Mouse (Mus musculus): ENCODE measurements around the gene Gm42517. TPM values are rescaled to one million over a fixed set of nuclear protein-coding genes. Genes with fewer than 3 reads are reported as not detected.

Gene Gm42517
- polyA plus RNA-seq (2012; fragmentation: generic; extraction: Trizol), result 1.1 TPM

DNA sequence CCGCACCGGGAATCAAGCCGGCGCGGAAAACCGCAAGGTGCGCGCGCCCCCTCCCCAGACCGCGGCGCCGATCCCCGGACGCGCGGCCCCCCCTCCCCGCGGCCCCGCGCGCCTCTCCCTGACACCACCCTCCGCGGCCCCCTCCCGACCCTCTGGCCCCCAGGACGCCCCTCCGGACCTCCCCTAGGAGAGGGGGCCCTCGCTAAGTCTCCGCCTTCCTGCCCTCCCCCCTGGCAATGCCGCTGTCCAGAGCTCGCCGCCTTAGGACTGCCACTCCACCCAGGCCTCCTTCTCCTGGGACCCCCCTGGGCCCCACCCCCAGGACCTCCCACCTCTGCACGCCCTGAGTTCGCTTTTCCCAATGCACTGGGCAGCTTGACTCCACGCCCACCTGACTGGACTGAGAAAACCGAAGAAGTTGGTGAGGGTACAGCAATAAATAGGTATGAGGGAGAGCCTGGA lies at the start of gene Gm42517:
Gene Gm42517 (minus strand): TSS at position 52 of the 462 bp plus-strand sequence.
- no peaks in the 10 kb centered on the region for H3K79me2 ChIP-seq (ENCODE audit: control insufficient read depth, insufficient read depth)
- H3K4me3 ChIP-seq, result peak within 1 kb of the TSS; percentile 10
- H3K36me3 ChIP-seq (ENCODE audit: control insufficient read depth, insufficient read depth), result no peaks in the 10 kb centered on the region
- peak within 1 kb of the TSS; percentile 17 for H3ac ChIP-seq (ENCODE audit: control insufficient read depth, insufficient read length)
- H3K4me2 ChIP-seq (ENCODE audit: low read depth), result peak within 1 kb of the TSS; percentile 95
- H3K27me3 ChIP-seq (ENCODE audit: control insufficient read depth, insufficient read depth, insufficient read length), result peaks cover 43% of the 10 kb centered on the region
- no peak for TF ChIP-seq MAX (IDR thresholded peaks at IDR 0.05; ENCODE audit: low read depth)
- no peak for TF ChIP-seq POLR2AphosphoS2 (IDR thresholded peaks at IDR 0.05; ENCODE audit: insufficient read length, low read depth)
- no peak for TF ChIP-seq MYOD1 (IDR thresholded peaks at IDR 0.05; ENCODE audit: control insufficient read depth in 1 of 3, insufficient read length in 2 of 3, low read depth in 2 of 3)
- no peak for TF ChIP-seq TCF12 (IDR thresholded peaks at IDR 0.05; ENCODE audit: insufficient read depth, poor library complexity, severe bottlenecking)

DNA sequence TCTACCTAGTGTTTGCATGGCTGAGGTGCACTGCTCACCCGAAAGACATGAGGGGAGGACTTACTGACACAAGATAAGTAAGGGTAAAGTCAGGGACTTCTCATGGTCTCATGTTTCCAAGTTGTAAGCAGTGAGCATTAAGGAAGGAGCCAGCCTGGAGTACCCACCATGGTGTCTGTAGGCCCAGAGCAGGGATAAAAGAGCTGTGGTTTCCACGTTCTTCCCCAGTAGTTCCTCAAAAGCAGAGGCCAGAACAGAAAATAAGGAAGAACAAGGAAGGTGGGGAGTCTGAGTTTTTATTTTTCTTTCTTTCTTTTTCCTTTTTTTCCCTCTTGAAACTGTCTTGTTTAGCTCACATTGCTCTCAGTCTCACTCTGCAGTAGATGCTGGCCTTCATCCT lies 47.0 kb upstream of the Gm42517 start:
- Histone ChIP-seq H3K36me3 (ENCODE audit: control insufficient read depth, insufficient read depth) (no peaks in the 10 kb centered on the region), H3K4me3 (no peak overlapping the region), H3ac (ENCODE audit: control insufficient read depth, insufficient read length) (no peak overlapping the region), H3K4me2 (ENCODE audit: low read depth) (no peak overlapping the region), H3K27me3 (ENCODE audit: control insufficient read depth, insufficient read depth, insufficient read length) (no peaks in the 10 kb centered on the region), H3K79me2 (ENCODE audit: control insufficient read depth, insufficient read depth) (no peaks in the 10 kb centered on the region)
- TF ChIP-seq USF1 (IDR thresholded peaks at IDR 0.05; ENCODE audit: low read depth), result no peak
- no peak for TF ChIP-seq POLR2AphosphoS2 (IDR thresholded peaks at IDR 0.05; ENCODE audit: insufficient read length, low read depth)
- TF ChIP-seq CEBPB (IDR thresholded peaks at IDR 0.05; ENCODE audit: insufficient read depth, poor library complexity, severe bottlenecking), result no peak
- no peak for TF ChIP-seq TCF3 (IDR thresholded peaks at IDR 0.05; ENCODE audit: insufficient read length, low read depth)
- no peak for TF ChIP-seq E2F4 (IDR thresholded peaks at IDR 0.05; ENCODE audit: insufficient read depth)
- no peak for TF ChIP-seq TCF12 (IDR thresholded peaks at IDR 0.05; ENCODE audit: insufficient read depth, poor library complexity, severe bottlenecking)
- TF ChIP-seq POLR2A (IDR thresholded peaks at IDR 0.05; ENCODE audit: insufficient read length, low read depth), result no peak
- no peak for TF ChIP-seq MYOD1 (IDR thresholded peaks at IDR 0.05; ENCODE audit: control insufficient read depth in 1 of 3, insufficient read length in 2 of 3, low read depth in 2 of 3)
- TF ChIP-seq MYOG (IDR thresholded peaks at IDR 0.05; ENCODE audit: control insufficient read depth in 1 of 3, insufficient read depth in 1 of 3, insufficient read length in 2 of 3, low read depth in 2 of 3), result no peak
- no peak for TF ChIP-seq SRF (IDR thresholded peaks at IDR 0.05; ENCODE audit: control insufficient read depth, insufficient read length, low read depth)
- no peak for TF ChIP-seq REST (IDR thresholded peaks at IDR 0.05; ENCODE audit: insufficient read depth, insufficient read length)
- TF ChIP-seq MAX (IDR thresholded peaks at IDR 0.05; ENCODE audit: low read depth), result no peak

GRCm38 (mm10) chr5:108406977-108407376 lies 39.3 kb upstream of the Gm42517 start:
- Histone ChIP-seq H3K36me3 (ENCODE audit: control insufficient read depth, insufficient read depth) (no peaks in the 10 kb centered on the region), H3K4me3 (no peak overlapping the region), H3K27me3 (ENCODE audit: control insufficient read depth, insufficient read depth, insufficient read length) (no peaks in the 10 kb centered on the region), H3K4me2 (ENCODE audit: low read depth) (no peak overlapping the region), H3K79me2 (ENCODE audit: control insufficient read depth, insufficient read depth) (no peaks in the 10 kb centered on the region), H3ac (ENCODE audit: control insufficient read depth, insufficient read length) (no peak overlapping the region)
- TF ChIP-seq POLR2A (IDR thresholded peaks at IDR 0.05; ENCODE audit: insufficient read length, low read depth) (no peak), TCF12 (IDR thresholded peaks at IDR 0.05; ENCODE audit: insufficient read depth, poor library complexity, severe bottlenecking) (no peak), MAX (IDR thresholded peaks at IDR 0.05; ENCODE audit: low read depth) (no peak), SRF (IDR thresholded peaks at IDR 0.05; ENCODE audit: control insufficient read depth, insufficient read length, low read depth) (no peak), E2F4 (IDR thresholded peaks at IDR 0.05; ENCODE audit: insufficient read depth) (no peak)

- Histone ChIP-seq H3K36me3 (ENCODE audit: control insufficient read depth, insufficient read depth) (no peaks in the 10 kb centered on the region), H3ac (ENCODE audit: control insufficient read depth, insufficient read length) (no peak overlapping the region), H3K79me2 (ENCODE audit: control insufficient read depth, insufficient read depth) (no peaks in the 10 kb centered on the region), H3K27me3 (ENCODE audit: control insufficient read depth, insufficient read depth, insufficient read length) (no peaks in the 10 kb centered on the region), H3K4me2 (ENCODE audit: low read depth) (no peak overlapping the region), H3K4me3 (no peak overlapping the region)
- TF ChIP-seq SRF (IDR thresholded peaks at IDR 0.05; ENCODE audit: control insufficient read depth, insufficient read length, low read depth) (no peak), REST (IDR thresholded peaks at IDR 0.05; ENCODE audit: insufficient read depth, insufficient read length) (no peak), MAX (IDR thresholded peaks at IDR 0.05; ENCODE audit: low read depth) (no peak), POLR2A (IDR thresholded peaks at IDR 0.05; ENCODE audit: insufficient read length, low read depth) (no peak), TCF3 (IDR thresholded peaks at IDR 0.05; ENCODE audit: insufficient read length, low read depth) (no peak), CEBPB (IDR thresholded peaks at IDR 0.05; ENCODE audit: insufficient read depth, poor library complexity, severe bottlenecking) (no peak)
Measured at GRCm38 (mm10) chr5:108405460-108405859, 37.7 kb upstream of the Gm42517 start.

- H3ac ChIP-seq (ENCODE audit: control insufficient read depth, insufficient read length), result no peak overlapping the region
- no peak overlapping the region for H3K4me3 ChIP-seq
- H3K27me3 ChIP-seq (ENCODE audit: control insufficient read depth, insufficient read depth, insufficient read length), result no peaks in the 10 kb centered on the region
- no peaks in the 10 kb centered on the region for H3K79me2 ChIP-seq (ENCODE audit: control insufficient read depth, insufficient read depth)
- no peak overlapping the region for H3K4me2 ChIP-seq (ENCODE audit: low read depth)
- TF ChIP-seq MAX (IDR thresholded peaks at IDR 0.05; ENCODE audit: low read depth), result no peak
- TF ChIP-seq MYOD1 (IDR thresholded peaks at IDR 0.05; ENCODE audit: control insufficient read depth in 1 of 3, insufficient read length in 2 of 3, low read depth in 2 of 3), result no peak
- TF ChIP-seq TCF12 (IDR thresholded peaks at IDR 0.05; ENCODE audit: insufficient read depth, poor library complexity, severe bottlenecking), result no peak
- TF ChIP-seq USF1 (IDR thresholded peaks at IDR 0.05; ENCODE audit: low read depth), result no peak
- no peak for TF ChIP-seq POLR2A (IDR thresholded peaks at IDR 0.05; ENCODE audit: insufficient read length, low read depth)
- TF ChIP-seq MYOG (IDR thresholded peaks at IDR 0.05; ENCODE audit: control insufficient read depth in 1 of 3, insufficient read depth in 1 of 3, insufficient read length in 2 of 3, low read depth in 2 of 3), result no peak
- TF ChIP-seq CEBPB (IDR thresholded peaks at IDR 0.05; ENCODE audit: insufficient read depth, poor library complexity, severe bottlenecking), result no peak
- no peak for TF ChIP-seq REST (IDR thresholded peaks at IDR 0.05; ENCODE audit: insufficient read depth, insufficient read length)
- TF ChIP-seq E2F4 (IDR thresholded peaks at IDR 0.05; ENCODE audit: insufficient read depth), result no peak
- no peak for TF ChIP-seq TCF3 (IDR thresholded peaks at IDR 0.05; ENCODE audit: insufficient read length, low read depth)
- TF ChIP-seq POLR2AphosphoS2 (IDR thresholded peaks at IDR 0.05; ENCODE audit: insufficient read length, low read depth), result no peak
- no peak for TF ChIP-seq SRF (IDR thresholded peaks at IDR 0.05; ENCODE audit: control insufficient read depth, insufficient read length, low read depth)
- no peaks in the 10 kb centered on the region for H3K36me3 ChIP-seq (ENCODE audit: control insufficient read depth, insufficient read depth)
Measured at GRCm38 (mm10) chr5:108403453-108403852, 35.7 kb upstream of the Gm42517 start.
